Mouse (Mus musculus): ENCODE data around the gene Alg6.
A peak's percentile ranks its signal among the peaks of the same experiment; 100 is the strongest.

Gene Alg6

DNA sequence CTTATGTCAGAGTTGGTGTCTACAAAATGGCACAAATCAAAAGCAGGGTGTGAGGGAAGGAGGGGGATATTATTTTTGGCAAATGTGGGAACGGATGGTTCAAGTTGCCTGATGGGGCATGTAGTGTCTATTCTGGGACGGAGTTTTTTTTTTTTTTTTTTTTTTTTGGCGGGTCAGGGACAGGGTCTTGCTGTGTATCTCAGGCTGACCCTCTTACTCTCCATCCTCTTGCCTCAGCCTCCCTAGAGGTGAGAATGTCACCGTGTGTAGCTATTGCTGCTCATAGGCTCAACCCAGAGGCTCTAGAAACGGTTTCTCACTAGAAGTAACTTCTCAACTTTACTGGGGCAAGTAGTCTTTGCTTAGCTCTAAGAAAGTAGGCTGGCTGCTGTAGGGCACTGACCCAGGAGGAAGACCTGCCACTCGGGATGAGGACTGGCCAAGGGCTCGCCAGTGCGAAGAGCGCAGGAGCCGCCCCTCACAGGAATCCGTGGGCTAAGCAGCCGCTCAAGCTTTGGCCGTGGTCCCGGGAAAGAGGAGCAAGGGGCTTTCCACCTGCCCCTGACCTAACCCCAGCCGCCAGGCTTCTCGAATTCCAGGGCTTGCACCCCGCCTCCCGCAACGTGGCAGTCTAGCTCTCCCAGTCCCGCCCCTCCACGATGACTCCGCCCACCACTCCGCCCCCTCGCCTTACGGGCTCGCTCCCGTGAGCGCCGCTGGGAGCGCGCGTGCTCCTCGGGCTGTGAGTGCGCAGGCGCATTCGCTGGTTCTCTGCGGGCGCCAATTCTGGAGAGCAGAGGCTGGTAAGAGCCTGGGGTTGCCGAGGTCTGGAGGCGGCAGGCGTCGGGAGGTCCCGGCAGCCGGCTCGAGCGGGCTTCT lies at the start of gene Alg6:
Gene Alg6, plus strand, starts transcription at position 761 of the 879 bp plus-strand sequence.
- peak; percentile 92 for DNase-seq (ENCODE audit: low spot score)

DNA sequence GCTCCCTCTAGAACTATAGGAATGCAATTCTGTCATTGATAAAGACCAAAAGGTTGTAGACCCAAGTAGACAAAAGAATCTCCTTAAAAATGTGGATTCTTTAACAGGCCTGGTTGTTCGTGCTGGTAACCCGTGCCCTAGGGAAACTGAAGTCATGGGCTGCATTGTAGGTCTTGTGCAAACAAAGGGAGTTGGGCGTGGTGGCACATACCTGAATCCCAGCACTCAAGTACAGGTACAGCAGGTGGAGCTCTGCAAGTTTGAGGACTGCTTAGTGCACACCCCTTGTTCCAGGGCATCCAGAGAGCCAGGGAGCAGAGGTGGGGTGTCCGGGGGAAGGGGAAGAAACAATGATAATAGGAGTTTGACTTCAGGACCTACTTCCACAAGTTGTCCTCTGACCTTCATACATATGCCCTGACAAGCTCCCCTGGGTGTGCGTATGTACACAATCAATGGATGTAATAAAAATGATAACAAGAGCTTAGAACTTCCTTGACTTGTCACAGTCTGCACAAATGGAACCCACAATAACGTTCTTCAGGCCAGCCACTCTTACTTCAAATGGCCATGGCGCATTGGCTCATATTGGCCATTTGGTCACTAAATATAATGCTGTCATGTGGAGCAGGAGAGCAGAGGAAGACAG lies 45.1 kb upstream of the Alg6 start:
- no peak for DNase-seq (ENCODE audit: low spot score)

DNA sequence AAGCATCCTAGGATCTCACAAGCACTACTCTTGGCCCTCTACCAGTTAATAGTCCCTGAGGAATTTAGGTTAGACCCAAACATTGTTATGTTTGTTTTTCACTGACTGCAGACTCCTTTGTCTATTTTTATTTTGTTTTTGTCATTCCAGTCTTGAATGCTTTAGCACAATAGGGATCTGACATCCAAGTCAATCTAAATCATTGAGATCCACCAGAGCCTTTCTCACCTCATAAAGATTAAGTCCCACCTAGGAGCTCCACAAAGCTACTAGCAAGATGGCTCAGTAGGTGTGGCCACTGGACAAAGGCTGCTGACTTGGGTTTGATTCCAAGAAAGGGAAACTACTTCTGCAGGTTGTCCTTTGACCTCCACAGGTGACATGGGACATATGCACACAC lies 40.3 kb upstream of the Alg6 start:
- no peak for DNase-seq (ENCODE audit: low spot score)

DNA sequence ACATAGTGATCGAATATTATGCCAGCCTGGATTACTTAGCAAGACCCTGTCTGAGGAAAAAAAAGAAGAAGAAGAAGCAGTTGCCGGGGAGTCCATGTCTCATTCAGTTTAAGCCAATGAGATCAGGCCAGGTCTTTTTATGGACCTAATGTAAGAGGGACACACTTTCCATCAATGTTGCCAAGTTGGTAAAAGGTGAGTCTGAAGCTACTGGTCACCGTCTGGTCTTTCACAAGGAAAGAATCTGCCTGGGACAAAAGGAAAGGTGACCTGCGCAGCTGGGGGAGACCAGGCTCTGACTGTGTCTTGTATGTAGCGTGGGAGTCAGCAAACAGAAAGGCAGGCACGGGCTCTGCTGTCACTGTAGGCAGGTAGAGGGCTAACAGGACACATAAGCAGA lies 31.5 kb upstream of the Alg6 start:
- no peak for DNase-seq (ENCODE audit: low spot score)

DNA sequence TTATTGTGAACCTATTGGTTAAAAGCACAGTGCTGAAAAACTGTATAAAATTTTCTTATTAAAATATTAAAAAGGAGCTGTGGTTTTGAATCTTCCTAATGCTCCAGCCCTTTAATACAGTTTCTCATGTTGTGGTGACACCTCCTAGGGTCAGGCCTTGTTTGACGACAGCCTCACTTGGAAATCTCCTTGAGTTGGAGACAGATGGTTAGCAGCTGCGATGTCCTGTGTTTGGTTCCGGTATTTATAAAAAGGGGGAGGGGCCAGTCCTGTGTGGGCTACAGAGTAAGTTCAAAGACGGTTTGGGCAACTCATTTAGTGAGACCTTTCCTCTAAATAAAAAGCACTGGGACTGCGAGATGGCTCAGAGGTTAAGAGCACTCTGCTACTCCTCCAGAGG lies 29.2 kb upstream of the Alg6 start:
- no peak for DNase-seq (ENCODE audit: low spot score)

DNA sequence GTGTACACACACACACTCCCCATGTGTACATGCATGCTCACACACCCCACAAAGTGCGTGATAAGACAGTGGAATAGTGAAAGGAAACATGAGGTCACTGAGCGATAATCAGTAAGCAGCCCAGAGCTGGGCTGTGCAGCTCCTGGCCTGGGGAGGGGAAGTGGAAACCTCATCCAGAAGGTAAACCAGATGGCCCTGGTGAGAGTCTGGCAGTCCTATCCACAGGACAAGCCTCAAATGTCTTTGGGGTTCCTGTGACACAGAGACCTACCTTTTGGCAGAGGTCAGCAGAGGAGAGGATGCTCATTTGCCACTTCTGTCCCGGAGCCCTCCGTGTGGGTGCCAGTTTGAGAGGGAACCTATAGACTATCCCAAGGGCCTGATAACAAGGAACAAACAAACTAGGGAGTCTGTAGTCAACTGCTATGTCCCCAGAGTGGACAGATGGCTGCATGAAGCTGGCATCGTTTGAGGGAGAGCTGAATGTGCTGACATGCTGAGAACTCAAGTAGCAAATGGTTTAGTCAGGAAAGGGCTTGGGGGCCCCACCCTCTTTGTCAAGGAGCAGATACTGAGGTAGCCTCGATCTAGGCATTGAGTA lies 2.8 kb upstream of the Alg6 start:
- DNase-seq (ENCODE audit: low spot score): no peak

DNA sequence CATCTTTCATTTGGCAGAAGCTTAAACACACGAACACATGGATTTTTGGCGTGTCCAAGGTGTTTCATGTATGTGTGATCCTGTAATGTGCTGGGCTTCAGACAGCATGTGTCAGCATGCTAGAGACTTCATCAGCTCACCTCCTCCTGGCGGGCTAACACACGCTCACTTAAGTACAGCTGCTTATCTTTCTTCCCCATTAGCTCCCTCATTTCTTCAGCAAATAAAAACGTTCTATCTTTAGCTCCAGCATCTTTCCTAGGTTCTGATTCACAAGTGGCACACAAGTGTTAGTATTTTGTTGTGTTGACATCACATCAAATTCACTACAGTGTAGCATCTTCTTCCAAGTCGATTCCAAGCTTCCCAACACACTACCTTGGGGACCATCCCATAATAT lies 1.5 kb upstream of the Alg6 start:
- no peak for DNase-seq (ENCODE audit: low spot score)

DNA sequence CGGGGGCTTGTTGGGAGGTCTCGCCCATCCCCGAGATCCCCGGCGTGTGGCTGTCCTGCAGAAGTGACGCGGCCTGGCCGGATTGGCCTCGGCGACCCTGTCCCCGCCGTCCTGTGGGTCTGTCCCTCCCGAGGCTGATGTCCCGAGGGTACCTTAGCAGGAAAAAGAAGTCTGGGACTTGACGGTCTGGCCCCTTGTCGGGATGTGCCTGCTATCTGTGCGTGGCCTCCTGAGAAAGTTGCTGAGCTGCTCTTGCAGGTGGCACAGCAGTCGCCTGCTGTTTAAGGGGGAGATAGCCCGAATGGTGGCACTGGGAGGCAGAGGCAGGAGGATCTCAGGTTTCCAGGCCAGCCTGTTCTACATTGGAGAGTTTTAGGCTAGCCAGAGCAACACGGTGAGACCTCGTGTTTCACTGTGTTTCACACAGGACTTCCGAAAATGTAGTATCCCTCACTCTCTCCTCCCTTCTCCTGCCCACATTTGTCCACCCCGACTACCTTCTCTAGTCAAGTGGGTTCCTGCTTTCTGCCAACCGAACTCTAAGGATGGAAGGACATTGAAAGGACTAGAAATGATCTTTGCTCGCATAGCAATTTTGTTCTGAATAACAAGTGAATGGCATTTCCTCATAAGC lies 436 bp downstream of the Alg6 start:
- DNase-seq (ENCODE audit: low spot score): no peak

DNA sequence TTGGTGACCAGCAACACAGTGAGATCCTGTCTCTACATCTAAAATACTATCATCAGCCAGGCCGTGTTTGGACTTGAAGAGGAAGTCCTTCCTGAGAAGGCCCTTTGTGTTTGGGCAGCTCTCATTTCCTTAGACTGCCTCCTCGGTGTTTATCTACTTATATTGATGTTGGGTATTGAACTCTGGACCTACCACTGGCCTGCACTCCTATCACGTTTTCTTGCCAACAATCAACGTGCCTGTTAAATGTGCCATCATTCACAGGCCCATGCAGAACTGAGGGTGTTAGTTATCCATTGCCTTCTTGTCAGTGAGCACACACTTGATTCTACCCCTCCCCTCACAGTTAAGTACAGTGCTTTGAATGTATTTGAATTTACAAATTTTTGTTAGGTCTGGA lies 2.4 kb downstream of the Alg6 start:
- no peak for DNase-seq (ENCODE audit: low spot score)

DNA sequence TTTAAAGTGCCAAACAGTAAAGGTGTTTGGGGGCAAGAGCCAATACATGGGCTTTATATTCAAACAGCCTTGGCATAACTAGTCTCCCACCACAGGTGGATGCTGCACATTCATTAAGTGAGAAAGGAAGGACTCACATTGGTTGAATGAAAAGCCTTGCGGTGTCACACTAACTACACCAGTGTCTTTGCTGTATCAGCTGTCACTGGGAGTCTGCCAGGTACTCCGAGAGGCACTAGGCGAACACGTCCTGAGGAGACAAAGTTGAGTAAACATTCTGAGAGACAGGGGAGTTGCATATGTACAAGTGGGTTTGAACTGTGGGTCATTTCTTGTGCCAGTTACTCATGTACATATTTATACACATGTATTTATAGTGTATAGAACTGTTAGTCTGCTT lies 8.9 kb downstream of the Alg6 start:
- DNase-seq (ENCODE audit: low spot score): no peak

DNA sequence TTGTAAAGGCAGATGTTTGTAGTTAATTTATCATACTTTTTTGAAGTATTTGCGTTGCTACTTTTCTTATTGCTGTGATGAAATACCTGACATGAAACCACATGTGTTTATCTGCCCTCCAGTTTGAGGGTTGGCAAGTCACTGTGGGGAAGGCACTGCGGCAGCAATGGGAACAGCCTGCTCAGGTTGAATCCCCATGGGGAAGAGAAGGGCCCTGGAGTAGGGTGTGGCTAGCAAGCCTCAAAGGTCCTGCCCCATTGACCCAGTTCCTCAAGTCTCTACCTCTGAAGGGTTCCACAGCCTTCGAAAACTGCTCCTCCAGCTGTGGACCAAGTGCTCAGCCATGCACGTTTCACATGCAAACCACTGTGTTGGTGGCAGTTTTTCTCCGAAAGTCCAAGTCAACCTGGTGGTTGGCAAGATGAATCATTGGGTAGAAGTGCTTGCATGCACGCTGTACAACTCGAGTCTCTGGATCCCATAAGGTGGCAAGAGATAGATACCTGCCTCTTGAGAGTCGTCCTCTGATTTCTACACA lies 10.5 kb downstream of the Alg6 start:
- DNase-seq (ENCODE audit: low spot score): no peak

DNA sequence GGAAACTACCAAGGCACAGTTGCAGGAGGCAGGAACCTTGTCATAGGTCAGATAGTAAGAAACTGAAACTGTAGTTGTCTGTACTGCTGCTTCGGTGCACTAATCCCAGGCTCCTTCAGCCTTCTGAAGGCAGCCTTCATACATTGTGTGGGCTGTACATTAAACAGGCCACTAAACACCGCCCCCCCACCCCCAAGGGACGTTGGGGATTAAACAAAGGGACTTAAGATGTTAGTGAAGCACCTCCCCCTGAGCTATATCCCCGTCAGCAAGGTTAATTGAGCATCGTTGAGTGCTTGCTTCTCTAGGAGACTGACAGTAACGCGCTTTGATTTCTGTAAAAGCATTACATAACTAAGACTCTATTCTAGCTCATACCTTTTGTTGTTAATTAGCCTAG lies 24.4 kb downstream of the Alg6 start:
- DNase-seq (ENCODE audit: low spot score): no peak

DNA sequence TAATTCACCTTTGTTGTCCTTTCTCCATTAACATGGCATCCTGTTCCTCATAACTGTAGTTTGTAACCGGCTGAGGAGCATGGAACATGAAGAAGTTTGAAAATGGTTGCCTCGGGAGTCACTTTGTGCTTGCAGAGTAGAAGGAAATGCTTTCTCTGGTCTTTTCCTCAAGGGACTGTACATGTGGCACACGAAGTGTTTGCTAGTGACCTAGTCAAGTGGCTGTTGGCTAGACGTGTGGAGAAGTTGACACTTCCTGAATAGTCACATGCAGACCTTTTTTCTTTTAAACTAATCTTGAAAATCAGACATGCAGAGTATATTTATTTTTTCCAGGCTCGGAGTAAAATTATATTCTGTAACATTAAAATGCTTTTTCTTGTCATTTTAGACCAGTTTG lies 37.0 kb downstream of the Alg6 start:
- no peak for DNase-seq (ENCODE audit: low spot score)

DNA sequence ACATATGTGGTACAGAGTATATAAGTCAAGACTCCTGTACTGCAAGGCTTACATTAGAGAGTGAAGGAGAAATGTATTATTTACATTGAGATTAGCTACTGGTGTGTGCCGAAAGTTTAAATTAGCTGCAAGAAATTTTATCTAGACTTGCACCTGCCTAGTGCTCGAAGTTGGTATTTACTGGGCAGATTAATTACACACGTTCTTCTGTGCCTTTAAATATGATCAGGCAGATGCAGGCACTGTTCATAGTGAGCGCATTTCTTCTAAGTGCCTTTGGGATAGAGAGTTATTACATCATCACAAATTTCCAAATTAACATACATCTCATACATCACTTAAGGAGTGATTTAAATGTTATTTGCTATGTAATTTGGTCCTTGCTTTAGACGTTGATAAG lies 50.8 kb downstream of the Alg6 start:
- no peak for DNase-seq (ENCODE audit: low spot score)

DNA sequence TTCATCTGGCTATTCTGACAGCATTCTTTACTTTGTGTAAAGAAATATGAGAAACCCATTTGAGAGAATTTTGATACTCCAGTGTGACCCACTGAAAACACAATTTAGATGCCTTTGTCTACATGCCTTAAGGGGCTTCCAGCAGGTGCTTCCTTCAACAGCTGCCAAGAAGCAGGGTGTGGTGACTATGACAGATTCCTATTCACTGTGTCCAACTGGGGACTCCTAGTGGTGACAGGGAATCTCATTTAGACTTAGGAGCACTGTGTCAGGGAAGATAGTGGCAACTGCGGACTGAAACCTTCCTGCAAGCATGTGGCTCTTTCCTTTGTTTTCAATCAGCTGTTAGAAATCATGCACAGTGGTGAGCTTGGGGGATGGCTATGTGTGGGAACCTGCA lies 51.3 kb downstream of the Alg6 start:
- DNase-seq (ENCODE audit: low spot score): no peak

DNA sequence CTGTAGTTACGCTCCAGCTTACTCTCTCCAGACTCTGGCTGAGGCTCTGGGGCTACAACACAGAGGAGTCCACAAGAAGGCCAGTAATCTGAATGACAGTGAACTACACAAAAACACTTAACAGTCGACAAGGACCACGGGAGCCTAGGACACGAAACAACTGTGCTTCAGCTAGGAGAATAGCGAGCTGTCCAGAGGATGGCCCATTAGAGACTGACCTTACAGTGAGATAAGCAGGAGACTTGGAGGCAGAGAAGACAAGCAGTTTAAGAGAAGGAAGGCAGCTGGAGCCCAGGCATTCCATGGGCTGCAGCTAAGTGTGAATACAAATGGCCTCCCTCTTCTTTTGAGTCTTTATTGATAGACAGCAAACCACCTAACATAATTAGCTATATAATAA lies 55.1 kb downstream of the Alg6 start:
- no peak for DNase-seq (ENCODE audit: low spot score)

DNA sequence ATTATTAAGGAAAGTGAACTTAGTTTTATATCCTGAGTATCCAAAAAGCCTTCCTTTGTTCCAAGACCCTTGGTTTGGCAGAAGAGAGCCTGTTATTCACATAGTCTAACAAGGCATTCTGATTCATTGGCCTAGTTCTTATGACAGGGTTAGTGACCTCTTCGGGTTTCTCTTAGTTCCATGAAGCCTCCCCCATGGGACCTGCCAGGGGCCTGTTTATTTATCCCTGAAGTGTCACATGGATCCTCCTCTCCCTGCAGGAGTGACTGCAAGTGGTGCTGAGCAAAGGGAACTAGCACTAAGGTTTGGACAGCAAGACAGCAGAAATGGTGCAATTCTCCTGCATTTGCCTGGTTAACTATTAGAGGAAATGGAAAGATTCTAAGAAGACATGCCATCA lies 57.6 kb downstream of the Alg6 start:
- no peak for DNase-seq (ENCODE audit: low spot score)

DNA sequence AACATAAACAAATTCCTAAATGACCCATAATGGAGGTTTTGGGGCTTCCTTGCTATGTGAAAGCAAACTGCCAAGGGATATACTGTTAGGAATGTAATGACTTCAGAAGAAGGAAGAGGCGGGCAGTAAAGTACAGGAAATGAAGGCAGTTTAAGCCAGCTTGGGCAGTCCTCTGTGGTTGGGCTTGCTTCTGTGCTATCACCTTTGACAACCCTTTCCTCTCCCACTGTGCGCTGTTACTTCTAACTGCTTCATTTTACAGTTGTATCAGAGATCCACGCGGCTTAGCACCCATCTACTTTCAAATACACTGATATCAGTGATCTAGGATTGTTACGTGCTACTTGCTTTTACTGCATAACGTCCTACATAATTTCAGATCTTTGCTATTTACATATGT lies 76.9 kb downstream of the Alg6 start:
- DNase-seq (ENCODE audit: low spot score): no peak
